Mouse (Mus musculus): ENCODE data around the gene Olfr322. TPM values are rescaled to one million over a fixed set of nuclear protein-coding genes. Genes with fewer than 3 reads are reported as not detected.
"Not testable (repeated sequence)": the region's sequence is repeated elsewhere in the genome, so short reads cannot be mapped to it uniquely, and the experiment has no call there.

The Olfr322 gene
- polyA plus RNA-seq, 1 experiment: not detected

DNA sequence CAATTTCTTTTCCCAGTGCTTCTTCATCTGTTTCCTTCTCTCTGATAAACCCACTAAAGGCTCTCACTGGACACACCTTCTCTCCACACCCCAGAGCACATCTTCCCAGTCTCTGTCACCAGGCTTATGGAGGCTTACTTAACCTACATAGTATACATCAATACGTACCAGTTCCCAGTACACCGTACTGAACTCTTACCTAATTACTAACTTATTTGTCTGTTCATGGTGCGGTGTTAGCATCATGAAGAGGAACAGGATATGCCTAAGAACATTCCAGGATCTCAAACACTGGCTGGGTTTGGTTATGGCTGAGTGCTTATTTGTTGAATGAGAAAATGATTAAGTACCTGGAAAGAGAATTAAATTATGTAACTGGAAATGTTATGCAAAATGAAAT, 3.4 kb upstream of the Olfr322 start:
- H3K4me1 ChIP-seq (ENCODE audit: control insufficient read depth, insufficient read depth, insufficient read length, low read length): no peaks in the 10 kb centered on the region
- H3K27ac ChIP-seq (replicated peaks; ENCODE audit: low read depth, low read length): no peak overlapping the region
- no peak overlapping the region for H3K4me3 ChIP-seq (ENCODE audit: insufficient read depth, low read depth, low read length)

GRCm38 (mm10) chr11:58669252-58669651, 10.7 kb downstream of the Olfr322 start:
- no peaks in the 10 kb centered on the region for H3K4me1 ChIP-seq (ENCODE audit: control insufficient read depth, insufficient read depth, insufficient read length, low read length)
- H3K27ac ChIP-seq (replicated peaks; ENCODE audit: low read depth, low read length): no peak overlapping the region
- no peak overlapping the region for H3K4me3 ChIP-seq (ENCODE audit: insufficient read depth, low read depth, low read length)

GRCm38 (mm10) chr11:58671825-58672224, 13.2 kb downstream of the Olfr322 start:
- Histone ChIP-seq H3K27ac (replicated peaks; ENCODE audit: low read depth, low read length) (no peak overlapping the region), H3K4me3 (ENCODE audit: insufficient read depth, low read depth, low read length) (no peak overlapping the region)

GRCm38 (mm10) chr11:58680799-58681198, 22.2 kb downstream of the Olfr322 start, which contains the start of gene Olfr320:
TSS of gene Olfr320 (plus strand) at chr11:58681099.
- no peak within 1 kb of the TSS for H3K27ac ChIP-seq (replicated peaks; ENCODE audit: low read depth, low read length)
- no peak within 1 kb of the TSS for H3K4me3 ChIP-seq (ENCODE audit: insufficient read depth, low read depth, low read length)
- H3K4me1 ChIP-seq (ENCODE audit: control insufficient read depth, insufficient read depth, insufficient read length, low read length): no peaks in the 10 kb centered on the region

More at GRCm38 (mm10) chr11:58671825-58672224, 13.2 kb downstream of the Olfr322 start:
- no peaks in the 10 kb centered on the region for H3K4me1 ChIP-seq (ENCODE audit: control insufficient read depth, insufficient read depth, insufficient read length, low read length)

- Histone ChIP-seq H3K27ac (replicated peaks; ENCODE audit: low read depth, low read length) (no peak within 1 kb of the TSS), H3K4me3 (ENCODE audit: insufficient read depth, low read depth, low read length) (no peak within 1 kb of the TSS), H3K4me1 (ENCODE audit: control insufficient read depth, insufficient read depth, insufficient read length, low read length) (no peaks in the 10 kb centered on the region)
Measured at GRCm38 (mm10) chr11:58698862-58699261, 40.3 kb downstream of the Olfr322 start, which contains the start of gene Olfr319. TSS of gene Olfr319 (plus strand) at chr11:58699162.

- Histone ChIP-seq H3K4me1 (ENCODE audit: control insufficient read depth, insufficient read depth, insufficient read length, low read length) (no peaks in the 10 kb centered on the region), H3K27ac (replicated peaks; ENCODE audit: low read depth, low read length) (no peak overlapping the region), H3K4me3 (ENCODE audit: insufficient read depth, low read depth, low read length) (no peak overlapping the region)
Measured at GRCm38 (mm10) chr11:58709086-58709485, 50.5 kb downstream of the Olfr322 start.

GRCm38 (mm10) chr11:58717723-58718122, 59.1 kb downstream of the Olfr322 start:
- not testable (repeated sequence) for H3K27ac ChIP-seq (replicated peaks; ENCODE audit: low read depth, low read length); H3K4me3 ChIP-seq (ENCODE audit: insufficient read depth, low read depth, low read length); H3K4me1 ChIP-seq (ENCODE audit: control insufficient read depth, insufficient read depth, insufficient read length, low read length)

Other genes starting within 250 kb of the Olfr322 start
- not detected in 2 replicates for gene 1810065E05Rik, start 237.7 kb upstream of the Olfr322 start, polyA plus RNA-seq (2012; ENCODE audit: insufficient read depth, insufficient read length, missing spikeins)
- gene Gm12253, start 226.2 kb upstream of the Olfr322 start, polyA plus RNA-seq (2012; ENCODE audit: insufficient read depth, insufficient read length, missing spikeins): not detected in 2 replicates
- not detected in 2 replicates for gene Lypd9, start 205.9 kb upstream of the Olfr322 start, polyA plus RNA-seq (2012; ENCODE audit: insufficient read depth, insufficient read length, missing spikeins)
- gene Olfr30, start 196.5 kb upstream of the Olfr322 start, polyA plus RNA-seq (2012; ENCODE audit: insufficient read depth, insufficient read length, missing spikeins): not detected in 2 replicates
- gene Olfr332, start 166.2 kb upstream of the Olfr322 start, polyA plus RNA-seq (2012; ENCODE audit: insufficient read depth, insufficient read length, missing spikeins): not detected in 2 replicates
- gene Olfr331, start 156.2 kb upstream of the Olfr322 start, polyA plus RNA-seq (2012; ENCODE audit: insufficient read depth, insufficient read length, missing spikeins): not detected in 2 replicates
- not detected in 2 replicates for gene Olfr330, start 123.9 kb upstream of the Olfr322 start, polyA plus RNA-seq (2012; ENCODE audit: insufficient read depth, insufficient read length, missing spikeins)
- gene Olfr329-ps, start 112.4 kb upstream of the Olfr322 start, polyA plus RNA-seq (2012; ENCODE audit: insufficient read depth, insufficient read length, missing spikeins): not detected in 2 replicates
- gene Olfr328, start 103.1 kb upstream of the Olfr322 start, polyA plus RNA-seq (2012; ENCODE audit: insufficient read depth, insufficient read length, missing spikeins): not detected in 2 replicates
- not detected in 2 replicates for gene Olfr224, start 88.2 kb upstream of the Olfr322 start, polyA plus RNA-seq (2012; ENCODE audit: insufficient read depth, insufficient read length, missing spikeins)
- not detected in 2 replicates for gene Olfr325, start 81.1 kb upstream of the Olfr322 start, polyA plus RNA-seq (2012; ENCODE audit: insufficient read depth, insufficient read length, missing spikeins)
- not detected in 2 replicates for gene Olfr324, start 63.7 kb upstream of the Olfr322 start, polyA plus RNA-seq (2012; ENCODE audit: insufficient read depth, insufficient read length, missing spikeins)
- not detected in 2 replicates for gene 2210407C18Rik, start 42.7 kb upstream of the Olfr322 start, polyA plus RNA-seq (2012; ENCODE audit: insufficient read depth, insufficient read length, missing spikeins)
- gene Olfr323, start 28.3 kb upstream of the Olfr322 start, polyA plus RNA-seq (2012; ENCODE audit: insufficient read depth, insufficient read length, missing spikeins): not detected in 2 replicates
- not detected in 2 replicates for gene Trim58, start 18.3 kb upstream of the Olfr322 start, polyA plus RNA-seq (2012; ENCODE audit: insufficient read depth, insufficient read length, missing spikeins)
- not detected in 2 replicates for gene Olfr320, start 22.3 kb downstream of the Olfr322 start, polyA plus RNA-seq (2012; ENCODE audit: insufficient read depth, insufficient read length, missing spikeins)
- gene Olfr319, start 40.4 kb downstream of the Olfr322 start, polyA plus RNA-seq (2012; ENCODE audit: insufficient read depth, insufficient read length, missing spikeins): not detected in 2 replicates
- not detected in 2 replicates for gene Olfr318, start 65.2 kb downstream of the Olfr322 start, polyA plus RNA-seq (2012; ENCODE audit: insufficient read depth, insufficient read length, missing spikeins)
- gene Olfr317, start 80.4 kb downstream of the Olfr322 start, polyA plus RNA-seq (2012; ENCODE audit: insufficient read depth, insufficient read length, missing spikeins): not detected in 2 replicates
- gene Olfr316, start 94.0 kb downstream of the Olfr322 start, polyA plus RNA-seq (2012; ENCODE audit: insufficient read depth, insufficient read length, missing spikeins): not detected in 2 replicates
- gene Olfr315, start 114.4 kb downstream of the Olfr322 start, polyA plus RNA-seq (2012; ENCODE audit: insufficient read depth, insufficient read length, missing spikeins): not detected in 2 replicates
- gene Olfr314, start 124.2 kb downstream of the Olfr322 start, polyA plus RNA-seq (2012; ENCODE audit: insufficient read depth, insufficient read length, missing spikeins): not detected in 2 replicates
- gene Fam183b, start 143.2 kb downstream of the Olfr322 start, polyA plus RNA-seq (2012; ENCODE audit: insufficient read depth, insufficient read length, missing spikeins): not detected in 2 replicates
- not detected in 2 replicates for gene Olfr313, start 156.2 kb downstream of the Olfr322 start, polyA plus RNA-seq (2012; ENCODE audit: insufficient read depth, insufficient read length, missing spikeins)
- not detected in 2 replicates for gene Olfr312, start 170.5 kb downstream of the Olfr322 start, polyA plus RNA-seq (2012; ENCODE audit: insufficient read depth, insufficient read length, missing spikeins)
- gene Olfr311, start 180.5 kb downstream of the Olfr322 start, polyA plus RNA-seq (2012; ENCODE audit: insufficient read depth, insufficient read length, missing spikeins): not detected in 2 replicates
- 0.44 and 0.96 TPM in 2 replicates for gene Gm12258, start 188.4 kb downstream of the Olfr322 start, polyA plus RNA-seq (2012; ENCODE audit: insufficient read depth, insufficient read length, missing spikeins)
- 2.5 and 4.8 TPM in 2 replicates for gene 2810021J22Rik, start 208.4 kb downstream of the Olfr322 start, polyA plus RNA-seq (2012; ENCODE audit: insufficient read depth, insufficient read length, missing spikeins)
- gene Zfp39, start 245.4 kb downstream of the Olfr322 start, polyA plus RNA-seq (2012; ENCODE audit: insufficient read depth, insufficient read length, missing spikeins): 1.8 and 2.0 TPM in 2 replicates

Data from brown adipose tissue, adult 24 weeks (tissue).